Mouse (Mus musculus) stomach, postnatal 0 days (tissue): ENCODE results near the gene Uba52.

Experiments used
- CTCF ChIP-seq: IDR thresholded peaks from 2 replicates; pipeline ENCODE4 v1.5.1; 2016; ENCODE audit warnings: antibody characterized with exemption, low read depth, mild to moderate bottlenecking, moderate library complexity
- EP300 ChIP-seq: optimal IDR thresholded peaks from 2 replicates; pipeline ENCODE3; 2016; ENCODE audit warnings: antibody characterized with exemption

DNA sequence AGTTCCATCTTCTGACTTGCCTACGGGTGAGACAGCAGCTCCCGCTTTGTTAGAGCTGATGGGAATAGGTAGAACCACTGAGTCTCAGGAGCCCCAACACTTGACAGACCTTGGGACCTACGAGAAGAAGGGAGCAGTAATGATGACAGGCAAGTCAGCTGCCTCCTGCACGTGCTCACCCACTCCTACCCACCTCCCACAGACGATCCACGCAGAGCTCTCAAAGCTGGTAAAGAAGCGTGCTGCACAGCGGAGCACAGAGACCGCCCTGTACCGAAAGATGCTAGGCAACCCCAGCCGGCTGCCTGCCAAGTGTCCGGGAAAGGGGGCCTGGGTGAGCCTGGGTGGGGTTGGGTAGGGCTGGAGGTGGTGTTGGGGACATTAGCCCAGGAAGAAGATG lies 23.7 kb upstream of the Uba52 start:
- TF ChIP-seq CTCF, result no peak
- no peak for TF ChIP-seq EP300
